Mouse (Mus musculus) adrenal gland (tissue): ENCODE measurements around the gene Ppm1d.

Experiments
- intact Hi-C: fragments of 180-260 bp; cut with DNase I; formaldehyde crosslinking; loops from one replicate; pipeline ENCODE4 v1.15.1; 2025

Gene Ppm1d

DNA sequence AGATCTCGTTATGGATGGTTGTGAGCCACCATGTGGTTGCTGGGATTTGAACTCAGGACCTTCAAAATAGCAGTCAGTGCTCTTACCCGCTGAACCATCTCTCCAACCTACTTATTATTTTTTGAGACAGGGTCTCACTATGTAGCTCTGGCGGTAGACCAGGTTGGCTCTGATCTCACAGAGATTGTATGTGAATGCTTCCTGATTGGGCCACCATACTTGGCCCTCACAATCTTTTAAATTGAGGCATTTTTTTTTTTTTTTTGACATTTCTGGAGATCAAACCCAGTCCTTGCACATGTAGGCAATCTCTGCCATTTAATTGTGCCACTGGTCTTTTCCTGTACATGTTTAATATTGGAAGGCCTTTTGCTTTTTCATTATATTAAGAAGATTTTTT lies 17.7 kb downstream of the Ppm1d start:
- intact Hi-C loops = no loop called here

GRCm38 (mm10) chr11:85329167-85329894 lies 18.3 kb downstream of the Ppm1d start:
- intact Hi-C loops = no loop called here

- intact Hi-C loops = loop anchor here (5.0 kb wide), 2 partner anchors 62 to 147 kb away; no protein-coding TSS in a partner anchor
These were observed 23.7 kb downstream of the Ppm1d start for GRCm38 (mm10) chr11:85334778-85335177.

DNA sequence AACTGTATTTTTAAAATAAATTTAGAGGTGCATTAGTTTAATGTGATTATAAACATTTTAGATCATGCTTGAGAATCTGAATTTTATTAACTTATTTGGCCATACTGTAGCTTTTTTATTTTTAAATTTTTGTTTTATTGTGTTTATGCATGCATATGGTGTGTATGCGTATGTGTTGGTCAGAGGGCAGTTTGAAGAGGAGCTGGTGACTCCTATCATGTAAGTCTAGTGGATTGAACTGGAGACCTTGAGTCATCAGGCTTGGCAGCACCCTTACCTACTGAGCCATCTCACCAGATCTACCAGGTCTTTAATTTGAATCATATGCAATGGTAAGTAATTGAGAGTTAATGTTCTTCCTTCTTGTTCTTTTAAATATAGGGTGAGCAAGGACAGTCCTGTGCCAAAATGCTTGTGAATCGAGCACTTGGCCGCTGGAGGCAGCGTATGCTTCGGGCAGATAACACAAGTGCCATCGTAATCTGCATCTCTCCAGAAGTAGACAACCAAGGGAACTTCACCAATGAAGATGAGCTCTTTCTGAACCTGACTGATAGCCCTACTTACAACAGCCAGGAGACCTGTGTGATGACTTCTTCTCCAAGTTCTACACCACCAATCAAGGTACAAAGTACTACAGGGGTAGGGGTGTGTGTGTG lies 28.3 kb downstream of the Ppm1d start:
- intact Hi-C loops = loop anchor here (5.0 kb wide), 1 partner anchor 67 kb away; no protein-coding TSS in a partner anchor

GRCm38 (mm10) chr11:85340070-85340616 lies 29.1 kb downstream of the Ppm1d start:
- intact Hi-C loops = no loop called here

DNA sequence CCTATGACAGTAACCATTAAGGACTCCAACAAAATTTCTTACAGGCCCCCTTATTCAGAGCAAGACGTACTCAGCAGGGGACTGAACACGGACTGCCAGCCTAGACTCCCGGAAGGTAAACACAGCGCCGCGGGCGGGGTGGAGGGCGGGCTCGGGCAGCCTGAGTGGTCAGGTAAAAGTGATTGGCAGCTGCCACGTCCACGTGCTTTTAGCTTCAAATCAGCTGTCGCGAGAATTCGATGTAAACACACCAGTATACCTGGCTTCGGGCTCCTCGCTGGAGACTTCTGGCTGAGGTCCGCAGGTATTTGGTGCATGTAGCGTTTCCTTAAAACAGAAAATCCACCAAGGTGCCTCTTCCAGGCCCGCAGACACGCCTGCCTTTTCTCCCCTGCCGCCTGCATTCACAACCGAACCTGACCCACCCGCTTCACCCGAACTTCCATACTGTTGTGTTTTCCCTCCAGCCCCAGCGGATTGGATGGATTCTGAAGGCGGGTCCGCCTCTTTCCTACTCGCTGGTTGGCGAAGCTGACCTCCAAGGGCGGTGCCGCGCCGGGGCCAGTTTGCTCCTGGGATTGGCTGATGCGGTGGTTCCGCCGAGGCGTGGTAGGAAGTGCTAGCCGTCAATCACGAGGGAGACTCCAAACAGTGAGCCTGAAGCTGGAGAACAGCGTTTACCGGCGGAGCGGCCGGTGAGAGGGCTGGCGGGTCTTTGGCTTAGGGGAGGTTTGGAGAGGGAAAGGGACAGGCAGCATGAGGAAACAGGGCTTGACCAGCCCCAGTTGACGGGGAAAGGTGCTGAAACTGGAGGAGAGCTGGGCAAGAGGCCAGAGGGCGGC lies 41.7 kb downstream of the Ppm1d start, which contains the start of gene Bcas3:
Gene Bcas3, plus strand, starts transcription at position 629 of the 842 bp plus-strand sequence.
- intact Hi-C loops = no loop called here

- intact Hi-C loops = no loop called here
These were observed 42.8 kb downstream of the Ppm1d start for GRCm38 (mm10) chr11:85353819-85354218.

DNA sequence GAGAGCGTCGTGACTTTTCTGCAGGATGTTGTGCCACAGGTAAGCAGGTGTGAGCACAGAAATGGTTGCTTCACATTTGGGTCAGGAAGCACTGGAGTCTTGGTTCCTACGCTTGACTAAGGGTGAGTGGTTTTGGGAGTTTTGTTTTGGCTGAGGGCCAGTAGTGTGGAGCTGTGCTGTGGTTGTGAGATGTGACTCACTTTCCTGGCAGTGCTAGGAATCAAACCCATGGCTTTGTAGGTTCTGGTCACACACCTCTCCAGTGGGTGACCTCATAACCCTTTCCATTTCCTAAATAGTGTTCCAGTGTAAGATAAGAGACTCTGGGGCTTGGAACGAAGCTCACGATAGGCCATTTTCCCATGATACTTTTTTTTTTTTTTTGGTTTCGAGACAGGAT lies 48.6 kb downstream of the Ppm1d start:
- intact Hi-C loops = no loop called here

DNA sequence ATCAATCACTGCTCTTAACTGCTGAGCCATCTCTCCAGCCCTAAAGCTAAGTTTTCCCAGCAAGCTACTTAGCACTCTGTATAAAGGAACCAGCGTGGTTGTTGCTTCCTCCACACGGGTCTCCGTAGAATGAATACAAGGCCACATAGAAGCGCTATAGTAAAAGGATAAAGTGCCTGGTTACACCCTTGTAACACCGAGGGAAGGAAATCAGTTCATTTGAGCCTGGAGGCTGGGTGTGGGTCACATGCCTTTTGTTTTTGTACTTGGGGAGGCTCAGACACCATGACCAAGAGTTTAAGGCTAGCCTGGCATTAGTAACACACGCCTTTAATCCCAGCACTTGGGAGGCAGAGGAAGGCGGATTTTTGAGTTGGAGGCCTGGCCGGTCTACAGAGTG lies 50.6 kb downstream of the Ppm1d start:
- intact Hi-C loops = no loop called here

DNA sequence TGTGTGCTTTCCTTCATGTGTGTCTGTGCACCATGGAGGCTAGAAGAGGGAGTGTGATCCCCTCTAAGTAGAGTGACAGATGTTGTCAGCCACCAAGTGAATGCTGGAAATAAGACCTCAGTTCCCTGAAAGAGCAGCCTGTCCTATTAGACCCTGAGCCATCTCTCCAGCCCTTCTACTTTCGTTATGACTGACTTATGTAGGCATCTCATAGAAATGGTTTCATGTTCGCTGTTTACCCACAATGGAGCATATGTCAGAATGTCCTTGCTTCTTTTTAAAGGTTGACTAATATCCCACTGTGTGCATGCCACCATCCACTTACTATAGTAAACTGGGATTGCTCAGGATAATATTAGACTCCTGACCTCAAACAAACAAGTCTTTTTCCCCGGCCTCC lies 55.1 kb downstream of the Ppm1d start:
- intact Hi-C loops = no loop called here

GRCm38 (mm10) chr11:85367823-85368222 lies 56.8 kb downstream of the Ppm1d start:
- intact Hi-C loops = no loop called here

DNA sequence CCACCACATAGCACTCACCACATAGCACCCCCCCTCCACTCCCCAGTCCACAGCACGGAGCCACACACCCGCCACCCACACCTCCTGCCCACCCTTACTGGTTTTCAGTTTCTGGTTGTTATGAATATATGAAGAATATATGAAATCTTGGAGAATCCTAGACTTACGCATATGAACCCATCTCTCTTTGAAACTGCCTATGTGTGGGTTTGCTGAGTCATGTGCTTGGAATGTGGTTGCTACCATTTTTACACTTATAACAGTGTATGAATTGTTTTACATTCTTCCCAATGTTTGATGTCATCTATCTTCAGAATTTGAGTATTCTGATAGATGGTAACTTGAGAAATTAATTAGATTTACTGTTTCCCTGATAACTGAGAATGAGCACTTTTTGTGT lies 68.0 kb downstream of the Ppm1d start:
- intact Hi-C loops = no loop called here

- intact Hi-C loops = loop anchor here (5.0 to 10.0 kb wide), 2 partner anchors 87 to 435 kb away; no protein-coding TSS in a partner anchor
These were observed 69.0 kb downstream of the Ppm1d start for GRCm38 (mm10) chr11:85380046-85380445.

DNA sequence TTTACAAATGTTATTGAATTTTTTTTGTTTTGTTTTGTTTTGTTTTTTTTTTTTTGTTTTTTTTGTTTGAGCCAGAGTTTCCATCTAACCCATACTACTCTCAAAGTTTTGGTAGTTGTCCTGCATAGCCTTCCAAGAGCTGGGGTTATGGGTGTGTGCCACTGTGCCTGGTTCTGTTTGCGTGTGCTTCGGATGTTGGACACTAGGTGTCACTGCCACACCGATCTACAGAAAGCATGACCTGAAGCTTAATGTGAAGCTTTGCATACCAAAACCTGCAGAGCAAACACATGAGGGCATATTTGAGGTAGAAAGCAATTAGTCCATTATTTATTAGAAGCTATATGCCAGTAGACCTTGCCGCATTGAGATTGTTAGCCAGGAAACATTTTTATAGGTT lies 71.0 kb downstream of the Ppm1d start:
- intact Hi-C loops = loop anchor here (5.0 to 10.0 kb wide), 2 partner anchors 85 to 433 kb away; no protein-coding TSS in a partner anchor

DNA sequence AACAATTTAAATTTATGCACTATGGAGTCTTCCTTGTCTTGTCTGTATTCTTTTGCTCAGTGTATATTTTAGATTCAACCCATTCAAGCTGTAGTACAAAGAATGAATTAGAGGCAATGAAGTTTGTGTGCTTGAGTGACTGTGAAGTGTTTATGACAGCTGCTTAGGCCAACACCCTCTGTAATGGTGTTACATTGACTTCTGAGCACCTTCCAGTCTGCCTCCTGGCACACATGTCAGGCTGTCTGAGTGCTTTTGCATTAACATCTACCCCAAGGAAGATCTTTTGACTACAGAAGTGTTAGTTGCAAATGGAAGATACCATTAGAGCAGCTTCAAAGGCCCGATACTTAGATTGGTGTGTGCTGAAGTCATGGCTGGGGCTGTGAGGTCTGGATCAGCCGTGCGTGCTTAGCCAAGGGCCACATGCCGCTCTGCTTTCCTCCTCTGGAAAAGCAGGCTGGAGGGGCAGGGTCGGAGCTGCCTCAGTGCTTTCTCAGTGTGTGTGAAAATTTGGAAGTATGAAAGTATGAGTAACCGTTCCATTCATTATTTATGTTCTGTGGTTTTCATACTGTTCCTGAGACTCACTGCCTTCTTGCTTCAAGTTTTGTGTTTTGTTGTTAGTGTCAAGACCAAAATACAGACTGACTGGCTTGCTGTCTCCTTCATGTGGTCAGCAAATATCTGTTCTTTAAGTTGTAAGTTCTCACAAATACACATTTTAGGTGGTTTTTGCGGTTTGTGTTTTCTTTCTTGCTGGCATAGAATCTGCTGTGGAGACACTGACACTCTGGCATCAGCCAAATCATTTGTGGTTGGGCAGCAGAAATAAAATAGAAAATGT lies 73.2 kb downstream of the Ppm1d start:
- intact Hi-C loops = loop anchor here (5.0 to 10.0 kb wide), 2 partner anchors 83 to 431 kb away; no protein-coding TSS in a partner anchor

DNA sequence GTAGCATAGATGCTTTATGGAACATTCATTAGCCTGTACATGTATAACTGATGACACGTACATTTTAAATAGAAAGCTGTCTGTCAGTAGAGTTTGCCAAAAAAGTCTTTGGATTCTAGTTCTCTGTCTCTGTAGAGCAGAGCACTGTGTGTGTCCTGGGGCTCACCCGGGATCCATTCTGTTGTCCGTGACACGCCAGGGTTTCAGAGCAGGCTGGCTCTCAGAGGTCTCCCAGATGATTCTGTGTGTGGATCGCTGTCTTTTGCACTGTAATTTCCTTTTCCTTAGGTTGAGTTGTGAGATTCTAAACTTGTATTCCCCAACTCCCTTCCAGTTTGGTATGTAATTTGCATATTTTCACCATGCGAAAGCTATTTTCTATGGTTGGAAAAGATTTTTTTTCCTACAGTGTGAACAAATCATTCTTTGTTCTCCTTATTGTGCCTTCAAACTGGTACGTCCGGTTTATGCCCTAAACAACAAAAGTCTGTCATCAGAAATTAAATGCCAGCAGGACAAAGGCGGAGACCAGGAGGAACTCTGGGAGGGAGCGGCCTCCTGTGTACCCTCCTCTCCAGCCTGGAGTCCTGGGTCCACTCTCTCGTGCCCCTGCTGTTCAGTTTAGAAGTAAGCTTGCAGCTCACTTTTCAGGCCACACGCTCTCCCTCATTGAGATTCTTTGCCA lies 81.3 kb downstream of the Ppm1d start:
- intact Hi-C loops = no loop called here

GRCm38 (mm10) chr11:85392864-85393220 lies 81.8 kb downstream of the Ppm1d start:
- intact Hi-C loops = no loop called here

- intact Hi-C loops = no loop called here
These were observed 82.9 kb downstream of the Ppm1d start for GRCm38 (mm10) chr11:85393990-85394389.

GRCm38 (mm10) chr11:85395361-85395760 lies 84.3 kb downstream of the Ppm1d start:
- intact Hi-C loops = no loop called here
